ENCODE assay signal across 12 mouse cellular contexts in the genomic region with DNA sequence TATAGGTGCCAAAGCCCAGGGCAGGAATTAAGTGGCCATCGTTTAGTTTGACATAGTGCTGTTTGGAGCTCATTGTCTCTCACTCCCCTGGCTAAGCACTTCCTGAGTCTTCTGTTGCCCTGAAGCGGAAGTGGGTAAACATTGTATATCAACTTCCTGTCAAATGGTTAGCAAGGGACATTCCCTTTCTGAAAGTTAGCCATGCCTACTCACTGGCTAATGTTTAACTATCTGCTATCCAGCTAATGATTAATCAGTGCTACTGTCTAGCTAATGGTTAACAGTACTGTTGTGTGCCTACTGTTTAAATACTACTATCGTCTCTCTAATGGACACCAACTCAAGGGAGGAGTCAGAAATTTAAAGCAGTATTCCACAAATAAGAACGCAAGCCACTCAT. TPM values are rescaled to one million over a fixed set of nuclear protein-coding genes. Genes with fewer than 3 reads are reported as not detected.
A peak's percentile ranks its signal among the peaks of the same experiment; 100 is the strongest.
DNase-seq lines count a peak whose midpoint lies in the region; ATAC-seq and TF ChIP-seq lines count a peak whose summit lies in the region.
"Had no signal": no experiment of that assay in that cellular context is flagged by ENCODE, and none has a peak within 500 bp of the region (broad histone marks: within the 10 kb centered on the region; RNA-seq: fewer than 3 reads in every experiment).

Akr1c12 (minus strand) TSS at position 150 of the 400 bp plus-strand sequence.

- no peak within 1 kb of the TSS for H3K4me3 ChIP-seq in G1E (ENCODE audit: low read depth, low read length)
- H3K4me3 ChIP-seq in intestine, embryonic 14.5 days (ENCODE audit: low read depth, low read length) = peak within 1 kb of the TSS; percentile 8; the same call in 1 of the 2 replicates
- H3K4me3 ChIP-seq in layer of hippocampus, adult 2 months = no peak within 1 kb of the TSS
- H3K4me3 ChIP-seq: heart, embryonic 10.5 days had no signal

- H3K27me3 ChIP-seq in G1E (ENCODE audit: insufficient read depth, low read length) = peaks cover 3% of the 10 kb centered on the region
- no peaks in the 10 kb centered on the region for H3K27me3 ChIP-seq in intestine, embryonic 14.5 days (replicated peaks; ENCODE audit: control insufficient read depth, insufficient read depth, low read length)

- H3K36me3 ChIP-seq in G1E (replicated peaks) = no peaks in the 10 kb centered on the region
- no peaks in the 10 kb centered on the region for H3K36me3 ChIP-seq in intestine, embryonic 14.5 days (ENCODE audit: control insufficient read depth, insufficient read depth, low read length)
- H3K36me3 ChIP-seq: heart, embryonic 10.5 days had no signal

- peak within 1 kb of the TSS; percentile 37 for H3K4me2 ChIP-seq in intestine, embryonic 14.5 days (ENCODE audit: low read length)

- peak; percentile 58 for ATAC-seq in G1E (ENCODE audit: extremely low read depth, insufficient number of reproducible peaks, low FRiP score, poor library complexity, severe bottlenecking)
- ATAC-seq in intestine, embryonic 14.5 days (replicated peaks; ENCODE audit: low FRiP score, low TSS enrichment, low read depth) = peak; percentile 89
- ATAC-seq: forebrain, embryonic 16.5 days had no signal

- no peak for TF ChIP-seq CTCF in G1E (IDR thresholded peaks at IDR 0.05; ENCODE audit: low read depth, low read length)
- TF ChIP-seq CTCF in layer of hippocampus, adult 2 months (conservative IDR thresholded peaks at IDR 0.05) = no peak

- H3K9ac ChIP-seq in intestine, embryonic 14.5 days (ENCODE audit: low read length) = no peak within 1 kb of the TSS

- peaks cover 14% of the 10 kb centered on the region for H3K4me1 ChIP-seq in G1E (ENCODE audit: insufficient read depth, low read depth, low read length)
- H3K4me1 ChIP-seq in intestine, embryonic 14.5 days (replicated peaks; ENCODE audit: control insufficient read depth, insufficient read depth, low read length) = no peaks in the 10 kb centered on the region
- H3K4me1 ChIP-seq: heart, embryonic 10.5 days had no signal

- WGBS in intestine, embryonic 14.5 days = 28% methylated on average over 4 of the region's 4 CpGs

- DNase-seq in G1E (ENCODE audit: low spot score) = no peak
- DNase-seq in intestine, embryonic 14.5 days (ENCODE audit: low spot score) = peak; percentile 53
- DNase-seq in kidney, postnatal 36 days = peak; percentile 17 to 54
- peak; percentile 17 for DNase-seq in naive thymus-derived CD4-positive, alpha-beta T cell, adult 2 months (ENCODE audit: low read depth)
- DNase-seq in layer of hippocampus, adult 2 months (ENCODE audit: low spot score in 2 of 2) = no peak
- DNase-seq in layer of hippocampus, postnatal 10 days (ENCODE audit: low spot score in 2 of 2) = no peak
- DNase-seq in urinary bladder, postnatal 25 days (ENCODE audit: low spot score) = no peak
- DNase-seq: adrenal gland, adult 2 months; cerebellum, adult 11 months had no signal

- H3K9me3 ChIP-seq in G1E (replicated peaks) = no peaks in the 10 kb centered on the region
- no peaks in the 10 kb centered on the region for H3K9me3 ChIP-seq in intestine, embryonic 14.5 days (ENCODE audit: control insufficient read depth, low read length)
- H3K9me3 ChIP-seq: heart, embryonic 10.5 days had no signal

- H3K27ac ChIP-seq in intestine, embryonic 14.5 days (ENCODE audit: low read depth) = no peak within 1 kb of the TSS
- no peak within 1 kb of the TSS for H3K27ac ChIP-seq in layer of hippocampus, adult 2 months
- H3K27ac ChIP-seq: heart, embryonic 10.5 days had no signal

RNA-seq across cellular contexts. Expression of gene Akr1c12, which starts in this region (rescaled TPM):
- total RNA-seq in G1E (2014; fragmentation: Nextera tagmentation) (9.0 and 11.9 TPM in 2 replicates), G1E (2017) (34.8 and 36.1 TPM in 2 replicates)
- polyA plus RNA-seq in G1E (2012) = 0.63 and 1.0 TPM in 2 replicates
- polyA plus RNA-seq in intestine, embryonic 14.5 days (2014; fragmentation: Nextera tagmentation; extraction: Ambion mirVana) = 48.8 and 54.9 TPM in 2 replicates
- not detected for total RNA-seq in layer of hippocampus, adult 2 months (2021)
- not detected for total RNA-seq in layer of hippocampus, postnatal 10 days (2021)
- polyA plus RNA-seq: adrenal gland, adult 2 months; embryonic facial prominence, embryonic 11.5 days; forebrain, embryonic 16.5 days had no signal

Comparison
In these comparisons a context has a peak if more than half of its experiments do, and no peak if none do; other contexts are left out.
1. RNA of gene Akr1c12 (total RNA-seq): 9.0 to 36.1 TPM in G1E; not detected in layer of hippocampus, postnatal 10 days and not detected in layer of hippocampus, adult 2 months; every median in the first group is over 4 times any median in the second.
2. RNA of gene Akr1c12 (polyA plus RNA-seq): 48.8 to 54.9 TPM in intestine, embryonic 14.5 days; 0.63 to 1.0 TPM in G1E; every median in the first group is over 10 times any median in the second.
3. DNase-seq: peak in intestine, embryonic 14.5 days (single experiment), kidney, postnatal 36 days (2 of 2) and naive thymus-derived CD4-positive, alpha-beta T cell, adult 2 months (single experiment); none in G1E (single experiment), layer of hippocampus, adult 2 months (0 of 2), layer of hippocampus, postnatal 10 days (0 of 2) and urinary bladder, postnatal 25 days (single experiment).